Mouse (Mus musculus): ENCODE results near the gene Gata1.
"Not testable (repeated sequence)": the region's sequence is repeated elsewhere in the genome, so short reads cannot be mapped to it uniquely, and the experiment has no call there.

Gata1 gene

DNA sequence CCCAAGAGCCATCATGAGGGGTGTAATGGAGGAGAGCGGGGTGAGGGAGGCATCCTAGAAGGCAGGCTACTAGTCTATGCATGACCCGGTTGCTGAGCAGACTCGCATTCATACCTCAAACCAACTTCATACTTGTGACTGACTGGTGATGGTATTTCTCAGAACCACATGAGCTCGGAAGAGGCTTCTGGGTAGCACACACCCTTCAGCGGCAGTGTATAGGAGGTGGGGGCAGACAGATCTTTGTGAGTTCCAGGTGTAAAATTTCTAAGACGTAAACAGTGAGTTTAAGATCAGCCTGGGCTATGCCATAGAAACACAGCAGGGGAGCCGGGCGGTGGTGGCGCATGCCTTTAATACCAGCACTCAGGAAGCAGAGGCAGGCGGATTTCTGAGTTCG is at the start of gene Gata1:
Gene Gata1 (minus strand): TSS at position 180 of the 400 bp plus-strand sequence.
- DNase-seq: no peak

DNA sequence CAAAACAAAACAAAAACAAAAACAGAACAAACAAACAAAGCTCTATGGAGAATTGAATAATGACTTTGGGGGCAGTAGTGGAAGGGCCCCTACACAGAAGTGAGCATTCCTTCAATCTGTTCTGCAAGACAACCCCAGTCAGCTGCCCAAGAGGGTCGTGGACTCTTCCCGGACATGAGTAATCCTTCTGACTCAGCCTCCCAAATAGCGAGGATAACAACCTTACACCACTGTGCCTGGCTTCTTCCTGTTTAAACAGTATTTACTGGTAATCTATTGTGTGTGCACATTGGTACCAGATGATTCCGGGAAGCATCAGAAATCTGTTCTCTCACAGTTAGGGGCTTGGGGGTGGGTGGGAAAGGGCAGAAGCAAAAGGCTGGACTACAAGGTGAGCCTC is 48.9 kb upstream of the Gata1 start:
- no peak for DNase-seq

DNA sequence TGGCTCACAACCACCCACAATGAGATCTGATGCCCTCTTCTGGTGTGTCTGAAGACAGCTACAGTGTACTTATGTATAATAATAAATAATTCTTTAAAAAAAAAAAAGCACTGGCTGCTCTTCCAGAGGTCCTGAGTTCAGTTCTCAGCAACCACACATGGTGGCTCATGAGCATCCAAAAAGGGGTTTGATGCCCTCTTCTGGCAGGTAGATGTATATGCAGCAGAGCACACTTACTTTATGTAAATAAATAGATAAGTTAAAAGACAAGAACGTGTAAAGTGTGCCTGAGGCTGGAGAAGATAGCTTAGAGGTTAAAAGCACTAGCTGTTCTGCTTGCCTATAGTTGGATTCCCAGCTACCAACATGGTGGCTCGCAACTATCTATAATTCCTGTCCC is 46.9 kb upstream of the Gata1 start:
- no peak for DNase-seq

DNA sequence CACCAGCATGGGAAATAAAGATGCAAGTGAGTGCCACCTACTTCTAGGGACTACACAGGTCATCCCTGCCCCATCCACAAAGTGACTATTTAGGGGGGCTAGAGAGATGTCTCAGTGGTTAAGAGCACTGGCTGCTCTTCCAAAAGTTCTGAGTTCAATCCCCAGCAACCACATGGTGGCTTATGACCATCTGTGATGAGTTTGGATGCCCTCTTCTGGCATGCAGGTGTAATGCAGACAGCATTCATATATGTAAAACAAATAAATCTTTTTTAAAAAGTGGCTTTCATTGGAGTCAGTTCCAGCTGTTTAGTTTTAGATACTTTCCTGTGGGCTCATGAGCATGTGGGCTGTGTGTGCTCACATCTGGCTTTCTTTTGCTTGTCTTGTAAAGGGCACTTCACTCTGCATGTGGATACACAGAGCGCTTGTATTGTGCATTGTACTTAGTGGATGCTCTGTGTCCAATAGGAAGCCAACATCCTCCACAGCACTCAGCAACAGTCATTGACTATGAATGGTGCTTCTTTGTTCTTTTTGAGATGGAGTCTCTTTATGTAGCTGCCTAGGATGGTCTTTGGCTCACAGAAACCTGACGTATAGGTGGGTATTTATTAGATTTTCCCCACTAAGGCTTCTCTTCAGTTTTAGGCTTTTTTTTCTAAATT is 42.4 kb upstream of the Gata1 start:
- no peak for DNase-seq

DNA sequence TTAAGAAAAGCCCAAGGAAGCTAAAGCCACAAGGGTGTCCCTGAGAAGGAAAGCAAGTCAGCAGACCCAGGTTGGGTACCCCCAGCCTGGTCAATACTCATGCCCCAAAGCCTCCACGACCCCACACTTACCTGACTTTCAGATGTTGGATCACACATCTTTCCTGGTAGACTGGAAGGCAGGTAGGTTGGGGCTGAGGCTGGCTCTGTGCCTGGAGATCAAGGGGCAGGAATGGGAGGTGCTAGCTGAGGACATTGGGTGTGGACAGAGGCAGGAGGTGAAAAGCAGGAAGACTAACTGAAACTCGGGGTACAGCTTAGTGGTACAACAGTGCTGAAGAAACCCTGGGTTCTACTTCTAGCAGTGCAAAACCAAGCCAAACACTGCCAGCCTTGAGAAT is 40.4 kb upstream of the Gata1 start, which contains the start of gene Glod5:
Gene Glod5 (minus strand): TSS at position 207 of the 400 bp plus-strand sequence.
- DNase-seq: no peak

DNA sequence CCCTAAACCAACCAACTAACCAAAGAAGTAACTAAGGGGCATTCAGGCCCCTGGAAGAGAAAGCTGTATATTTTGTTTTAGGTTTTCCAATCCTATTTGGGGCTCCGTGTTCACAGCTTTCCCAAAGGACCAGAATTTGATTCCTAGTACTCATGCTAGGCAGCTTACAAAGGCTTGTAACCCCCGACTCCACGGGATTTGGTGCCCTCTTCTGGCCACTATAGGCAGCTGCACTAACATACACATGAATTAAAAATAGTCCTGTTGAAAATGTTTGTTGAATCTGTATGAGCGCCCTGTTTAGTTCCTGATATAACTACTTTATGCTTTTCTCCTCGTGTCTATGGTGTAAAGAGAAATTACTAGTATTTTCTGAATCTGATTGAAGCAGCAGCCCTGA is 39.3 kb upstream of the Gata1 start:
- peak; percentile 16 for DNase-seq

DNA sequence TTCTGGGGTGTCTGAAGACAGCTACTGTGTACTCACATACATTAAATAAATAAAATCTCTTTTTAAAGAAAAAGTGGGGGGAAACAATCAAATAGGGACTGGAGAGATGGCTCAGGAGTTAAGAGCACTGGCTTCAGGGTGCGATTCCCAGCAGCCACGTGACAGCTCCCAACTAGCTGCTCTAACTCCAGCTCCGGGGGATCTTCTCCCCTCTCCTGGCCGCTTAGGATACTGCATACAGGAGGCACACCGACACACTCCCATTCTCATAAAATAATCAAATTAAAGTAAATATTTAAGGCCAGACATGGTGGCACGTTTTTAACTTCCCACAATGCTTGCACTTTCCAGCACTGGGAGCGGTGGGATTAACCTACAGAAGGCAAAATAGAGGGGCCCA is 37.8 kb upstream of the Gata1 start:
- not testable (repeated sequence) for DNase-seq

DNA sequence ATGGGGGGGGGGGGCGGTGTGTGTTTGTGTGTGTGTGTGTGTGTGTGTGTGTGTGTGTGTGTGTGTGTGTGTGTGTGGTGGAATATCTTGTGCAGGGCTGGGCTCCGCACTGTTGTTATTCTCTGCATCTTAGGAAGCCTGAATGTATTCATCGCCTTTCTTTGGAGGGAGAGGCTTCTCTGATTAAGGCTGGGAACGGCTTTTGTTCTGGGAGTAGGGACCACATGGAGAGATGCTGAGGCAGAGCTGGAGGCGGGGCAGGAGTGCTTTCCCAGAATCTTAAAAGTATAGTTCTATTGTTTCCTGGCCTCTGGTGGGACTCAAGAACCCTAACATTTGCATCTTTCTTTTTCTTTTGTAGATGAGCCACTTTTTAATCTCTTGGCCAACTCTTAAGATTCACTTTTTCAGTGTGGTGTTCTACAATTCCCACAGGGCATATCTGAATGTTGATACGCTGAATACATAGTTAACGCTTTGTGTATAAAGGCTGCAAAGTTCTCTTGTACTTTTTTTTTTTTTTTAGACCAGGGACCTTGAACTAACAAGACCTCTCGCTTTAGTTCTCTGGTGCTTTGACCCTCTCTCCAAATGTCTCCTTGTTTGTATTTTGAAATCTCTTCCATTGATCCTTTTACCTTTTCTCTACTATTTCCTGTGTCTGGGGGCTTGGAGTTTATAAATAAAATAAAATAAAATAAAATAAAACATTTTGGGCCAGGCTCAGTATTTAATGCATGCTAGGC is 35.9 kb upstream of the Gata1 start:
- no peak for DNase-seq

DNA sequence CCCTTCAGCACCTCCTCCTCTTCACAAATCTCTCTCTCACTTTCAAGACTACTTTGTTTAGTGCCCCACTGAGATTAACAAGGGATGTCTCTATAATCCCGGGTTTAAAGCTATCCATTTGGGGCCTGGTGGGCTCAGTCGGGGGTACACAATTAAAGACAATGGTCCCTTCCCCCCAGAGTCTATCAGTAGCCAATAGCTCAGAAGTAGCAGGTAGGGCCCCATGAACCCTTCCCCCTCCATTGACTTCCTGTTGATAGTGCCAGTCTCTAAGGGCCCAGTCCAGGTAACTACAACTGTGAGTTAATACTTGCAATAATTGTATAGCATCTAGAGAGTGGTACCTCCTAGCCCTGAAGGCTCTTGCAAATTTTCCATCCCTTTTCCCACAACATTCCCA is 35.3 kb upstream of the Gata1 start:
- DNase-seq: no peak

DNA sequence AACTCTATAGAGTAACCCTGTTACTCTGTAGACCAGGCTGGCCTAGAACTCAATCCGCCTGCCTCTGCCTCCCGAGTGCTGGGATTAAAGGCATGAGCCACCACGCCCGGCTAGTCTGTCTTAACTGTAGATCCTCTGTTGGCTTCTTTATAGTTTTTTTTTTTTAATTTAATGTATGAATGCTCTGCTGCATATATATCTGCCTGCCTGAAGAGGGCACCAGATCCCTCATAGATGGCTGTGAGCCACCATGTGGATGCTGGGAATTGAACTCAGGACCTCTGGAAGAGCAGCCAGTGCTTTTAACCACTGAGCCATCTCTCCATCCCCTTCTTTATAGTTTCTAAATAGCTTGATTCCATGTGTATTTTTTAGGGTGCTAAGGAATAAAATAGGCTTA is 31.5 kb upstream of the Gata1 start:
- DNase-seq: not testable (repeated sequence)

DNA sequence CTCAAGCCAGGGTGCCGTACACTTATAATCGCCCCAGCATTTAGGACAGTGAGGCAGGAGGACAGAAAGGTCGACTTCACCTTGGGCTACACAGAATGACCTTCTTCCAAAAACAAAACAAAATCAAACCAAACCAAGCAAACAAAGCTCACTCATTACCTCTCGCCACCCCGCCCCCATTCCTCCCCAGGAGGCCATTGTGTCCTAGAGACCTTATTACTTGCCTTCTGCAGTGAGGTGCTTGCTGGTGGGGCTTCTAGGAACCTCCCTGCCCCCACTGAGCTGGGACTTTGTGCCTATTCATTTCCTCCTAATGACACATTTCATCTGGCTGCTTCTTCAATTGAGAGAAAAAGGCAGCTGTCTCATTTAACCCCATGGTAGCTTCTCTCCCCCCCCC is 30.7 kb upstream of the Gata1 start:
- DNase-seq: no peak

DNA sequence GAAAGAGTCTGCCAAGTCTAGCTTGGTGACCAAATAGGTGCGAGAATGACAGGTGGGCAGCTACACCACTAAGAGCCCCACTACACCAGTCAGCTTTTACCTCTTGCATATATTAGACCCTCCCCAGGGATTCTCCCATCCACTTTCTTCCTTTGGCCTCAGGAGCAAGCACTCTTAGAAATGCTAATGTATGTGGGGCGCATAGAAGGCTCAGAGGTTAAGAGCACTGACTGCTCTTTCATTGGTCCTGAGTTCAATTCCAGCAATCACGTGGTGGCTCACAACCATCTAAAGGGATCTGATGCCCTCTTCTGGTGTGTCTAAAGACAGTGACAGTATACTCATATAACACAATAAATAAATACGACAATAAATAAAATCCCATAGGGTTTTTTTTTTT is 25.1 kb upstream of the Gata1 start:
- no peak for DNase-seq

DNA sequence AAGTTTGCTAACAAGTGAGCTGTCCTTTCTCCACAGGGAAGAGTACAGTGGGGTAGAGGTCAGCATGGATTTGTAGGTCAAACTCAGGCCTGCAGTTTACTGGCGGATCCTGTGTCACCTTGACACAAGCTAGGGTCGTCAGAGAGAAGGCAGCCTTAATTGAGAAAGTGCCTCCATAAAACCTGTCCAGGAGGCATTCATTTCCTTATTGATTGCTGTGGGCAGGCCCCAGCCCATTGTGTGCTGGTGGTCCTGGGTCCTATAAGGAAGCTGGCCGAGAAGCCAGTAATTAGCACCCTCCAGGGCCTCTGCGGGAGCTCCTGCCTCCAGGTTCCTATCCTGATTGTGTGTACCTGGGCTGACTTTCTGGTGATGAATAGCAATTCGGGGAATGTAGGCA is 24.1 kb upstream of the Gata1 start:
- no peak for DNase-seq

DNA sequence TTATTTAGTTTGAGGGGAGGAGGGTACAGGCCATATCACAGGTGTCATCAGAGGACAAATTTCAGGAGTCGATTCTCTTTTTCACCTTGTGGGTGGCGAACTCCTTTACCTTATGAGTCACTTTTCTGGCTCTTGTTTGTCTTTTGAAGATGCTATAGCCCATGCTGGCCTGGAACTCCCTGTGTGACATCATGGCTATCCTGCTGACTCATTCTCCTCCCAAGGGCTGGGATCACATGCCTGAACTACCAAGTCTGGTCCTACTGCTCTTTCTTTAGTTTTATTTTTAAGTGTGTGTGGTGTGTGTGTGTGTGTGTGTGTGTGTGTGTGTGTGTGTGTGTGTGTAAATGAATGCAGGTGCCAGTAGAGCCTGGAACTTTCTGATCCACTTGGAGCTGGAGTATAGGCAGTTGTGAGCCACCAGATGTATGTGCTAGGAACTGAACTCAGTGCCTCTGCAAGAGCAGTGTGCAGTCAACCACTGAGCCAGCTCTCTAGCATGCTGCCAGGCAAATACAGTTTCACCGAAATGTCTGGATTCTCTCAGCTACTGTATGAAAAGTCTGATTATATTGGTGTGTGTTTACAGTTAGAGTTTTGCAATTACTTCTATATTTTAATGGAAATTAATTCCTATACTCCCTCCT is 22.8 kb upstream of the Gata1 start:
- no peak for DNase-seq

DNA sequence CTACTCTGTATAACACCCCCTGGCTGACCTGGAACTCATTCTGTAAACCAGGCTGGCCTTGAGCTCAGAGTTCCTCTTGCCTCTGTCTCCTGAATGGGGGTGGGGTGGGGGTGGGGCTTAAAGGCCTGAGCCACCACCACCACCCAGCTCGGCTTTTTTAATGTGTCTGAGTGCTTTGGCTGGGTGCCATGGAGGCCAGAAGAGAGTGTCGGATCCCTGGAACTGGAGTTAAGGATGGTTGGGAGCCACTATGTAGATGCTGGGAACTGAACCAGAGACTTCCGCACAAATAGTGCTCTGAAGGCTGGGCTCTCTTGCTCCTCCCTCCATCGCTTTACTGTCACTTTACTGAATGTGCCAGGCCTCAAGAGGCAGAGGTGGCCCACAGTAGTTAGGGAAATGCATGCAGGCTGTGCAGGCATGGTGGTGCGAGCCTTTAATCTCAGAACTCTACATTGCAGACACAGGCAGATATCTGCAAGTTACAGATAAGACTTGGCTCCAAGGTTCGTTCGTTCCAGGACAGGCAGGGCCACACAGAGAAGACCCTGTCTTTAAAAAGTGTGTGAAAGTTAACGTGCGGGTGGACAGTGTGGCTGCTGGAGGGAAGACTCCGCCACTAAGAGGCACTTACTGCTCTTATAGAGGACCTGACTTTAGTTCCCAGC is 15.3 kb upstream of the Gata1 start:
- DNase-seq: no peak

DNA sequence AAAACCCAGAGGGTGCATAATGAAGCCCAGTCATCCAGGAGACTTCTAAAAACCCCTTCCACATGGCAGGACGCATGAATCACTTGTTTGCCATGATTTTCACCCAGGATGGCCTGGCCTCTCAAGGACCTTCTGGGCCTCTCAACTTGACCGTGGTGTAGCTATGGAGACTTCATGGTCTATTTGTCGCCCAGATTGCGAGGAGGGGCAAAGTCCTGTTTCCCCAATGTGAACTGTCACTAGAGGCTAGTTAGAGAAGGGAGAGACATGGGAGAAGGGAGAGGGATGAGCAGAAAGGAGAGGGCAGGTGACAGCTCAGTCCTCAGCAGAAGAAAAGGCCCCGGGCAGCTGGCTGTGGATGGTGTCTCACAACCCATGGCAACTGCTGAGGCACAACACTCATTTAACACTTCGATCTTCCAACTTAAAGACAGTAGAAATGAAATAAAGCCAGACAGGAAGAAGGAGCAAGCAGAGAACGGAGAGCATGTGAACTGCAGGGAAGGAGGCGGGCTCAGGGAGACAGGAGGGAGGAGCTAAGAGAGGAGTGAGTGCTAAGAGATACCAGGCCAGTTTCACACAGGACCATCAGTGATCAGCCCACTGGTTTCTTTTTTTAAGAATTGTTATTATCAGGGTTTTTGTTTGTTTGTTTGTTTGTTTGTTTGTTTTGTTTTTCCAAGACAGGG is 14.7 kb upstream of the Gata1 start:
- no peak for DNase-seq

DNA sequence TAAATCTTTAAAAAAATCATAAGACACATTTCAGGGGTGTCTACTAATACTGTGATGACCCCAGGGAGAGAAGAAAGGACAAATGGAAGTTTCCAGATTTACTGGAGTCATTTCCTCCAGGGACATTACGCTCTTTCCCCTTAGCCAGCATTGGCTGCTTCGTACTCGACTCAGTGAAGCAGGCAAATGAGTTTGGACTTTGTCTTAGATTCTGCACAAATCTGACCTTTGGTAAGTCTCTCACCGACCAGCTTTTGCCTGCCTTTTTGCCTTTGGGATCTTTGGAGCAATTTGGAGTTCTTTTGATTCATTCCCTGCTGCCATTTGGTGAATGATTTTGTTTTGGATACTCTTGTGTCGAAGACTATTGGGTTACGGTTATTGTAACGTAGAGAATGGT is 3.5 kb upstream of the Gata1 start:
- DNase-seq: no peak

DNA sequence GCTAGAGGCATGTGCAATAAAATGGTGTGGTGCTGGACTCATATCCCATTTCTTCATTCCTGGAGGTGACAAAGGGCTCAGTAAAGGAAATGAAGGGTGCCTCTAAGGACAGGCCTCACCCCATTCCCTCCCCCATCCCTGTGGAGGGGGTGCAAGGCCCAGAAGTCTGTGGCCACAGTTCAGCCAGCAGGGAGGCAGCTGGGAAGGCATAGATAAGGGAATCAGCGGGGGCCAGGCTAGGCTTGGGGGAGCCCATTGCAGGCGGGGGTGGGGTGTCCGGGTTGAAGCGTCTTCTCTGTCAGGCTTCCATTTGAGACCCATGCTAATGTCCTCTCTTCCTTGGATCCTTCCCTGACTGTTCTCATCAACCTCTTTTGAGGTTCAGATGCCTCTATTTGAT is 6.6 kb downstream of the Gata1 start:
- no peak for DNase-seq

DNA sequence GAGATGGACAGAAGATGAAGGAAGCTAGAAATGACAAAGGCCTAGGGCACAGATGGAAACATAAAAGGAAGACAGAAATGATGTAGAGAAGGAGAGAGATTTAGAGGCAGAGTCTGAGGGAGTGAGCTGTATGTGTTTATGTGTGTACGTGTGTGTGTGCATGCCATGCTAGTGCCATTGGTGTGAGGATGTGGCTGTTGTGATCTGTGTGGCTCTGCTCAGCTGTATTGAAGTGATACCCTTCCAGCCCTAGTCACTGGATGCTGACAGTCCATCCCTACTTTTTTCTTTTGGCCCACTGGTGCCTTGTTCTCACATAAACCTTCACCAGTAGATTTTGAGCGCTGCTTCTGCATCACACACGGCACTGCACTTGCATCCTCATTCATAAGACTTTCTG is 9.0 kb downstream of the Gata1 start:
- no peak for DNase-seq

DNA sequence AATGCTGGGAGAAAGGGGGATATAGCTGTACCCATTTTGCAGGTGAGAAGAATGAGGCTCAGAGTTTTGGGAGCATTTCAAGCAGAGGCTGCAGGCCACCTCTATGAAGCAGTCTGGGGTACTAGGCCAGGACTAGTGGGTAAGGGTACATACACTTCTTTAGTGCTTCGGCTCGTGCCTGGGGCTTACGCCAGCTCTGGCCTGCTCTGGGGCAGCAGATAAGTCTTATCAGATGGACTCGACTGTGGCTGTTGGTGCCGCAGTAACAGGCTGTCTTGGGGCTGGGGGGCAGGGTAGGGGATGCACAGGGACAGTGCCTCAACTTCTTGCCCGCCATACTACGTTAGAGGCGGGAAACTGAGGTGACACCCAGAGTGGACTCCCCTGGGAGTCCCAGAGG is 9.6 kb downstream of the Gata1 start:
- DNase-seq: no peak

DNA sequence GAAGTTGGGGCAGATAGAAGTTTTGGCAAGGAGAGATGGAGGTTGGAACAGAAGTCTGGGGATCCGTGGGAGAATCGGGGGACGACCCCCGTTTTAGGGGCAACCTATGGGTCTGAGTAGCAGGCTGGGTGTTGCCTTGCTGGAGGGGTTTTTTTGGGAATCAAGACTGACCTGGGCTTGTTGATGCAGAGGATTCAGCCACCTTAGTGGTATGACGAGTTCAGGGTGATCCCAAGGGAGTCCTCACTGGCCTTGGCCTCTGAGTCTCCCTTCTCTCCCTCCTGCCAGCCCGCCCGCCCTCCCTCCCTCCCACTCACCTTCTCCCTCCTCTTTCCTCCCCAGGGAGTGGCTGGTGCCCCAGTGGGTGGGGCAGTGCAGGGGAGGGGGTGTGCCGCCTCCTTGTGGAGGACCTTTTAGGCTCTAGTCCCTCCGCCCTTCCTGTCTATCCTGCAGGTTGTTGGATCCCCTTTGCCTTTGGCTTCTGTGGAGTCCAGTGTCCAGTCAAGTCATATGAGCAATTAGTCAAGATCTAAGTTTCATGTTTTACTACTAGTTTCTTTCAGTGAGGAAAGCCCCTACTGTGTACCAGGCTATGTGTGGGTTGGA is 10.2 kb downstream of the Gata1 start:
- no peak for DNase-seq

DNA sequence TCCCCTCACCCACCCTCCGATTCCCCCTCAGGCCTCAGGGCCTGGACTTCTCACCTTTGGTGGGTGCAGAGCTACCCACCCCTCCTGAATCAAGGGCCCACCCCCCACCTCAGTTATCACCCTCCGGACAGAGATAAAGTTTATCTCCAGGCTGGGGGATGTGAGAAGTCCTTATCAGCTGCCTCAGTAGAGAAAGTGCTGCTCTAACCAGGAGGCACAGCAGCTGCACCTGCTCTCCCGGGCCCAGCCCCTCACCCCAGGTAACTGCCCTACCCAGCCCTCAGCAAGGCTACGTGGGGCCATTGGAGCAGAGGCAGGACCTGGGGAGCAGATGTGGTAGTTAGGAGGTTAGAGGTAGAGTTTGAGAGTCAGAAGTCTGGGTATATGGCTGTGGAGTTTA is 11.7 kb downstream of the Gata1 start:
- DNase-seq: no peak

All from right cerebral cortex, postnatal 4 days (tissue).